Mouse (Mus musculus) limb, embryonic 14.5 days (tissue): ENCODE data around the gene Hps5. TPM values are rescaled to one million over a fixed set of nuclear protein-coding genes. Genes with fewer than 3 reads are reported as not detected.

Experiments
- ATAC-seq: fragments of 200-750 bp; cut with Nextera tagmentation; 2 replicates; pipeline ENCODE4 v1.8.0; 2017; ENCODE audit warnings: low read depth, moderate number of reproducible peaks, moderate TSS enrichment; ENCODE audit not compliant: low FRiP score
- DNase-seq: peaks from one replicate; pipeline ENCODE4 v3.0.0-alpha.2; 2015; ENCODE audit warnings: low spot score
- H3K27ac ChIP-seq: fragments of 300-500 bp; sonication (generic); replicated peaks from 2 replicates; pipeline ENCODE4 v1.5.1; 2014; ENCODE audit warnings: low read depth, mild to moderate bottlenecking, low read length, moderate library complexity, mixed read lengths
- H3K27me3 ChIP-seq: fragments of 300-500 bp; sonication (generic); 2 replicates; pipeline ENCODE4 v1.6.1; 2014; ENCODE audit warnings: low read length, mixed read lengths; ENCODE audit not compliant: control insufficient read depth, insufficient read depth
- H3K36me3 ChIP-seq: fragments of 300-500 bp; sonication (generic); 2 replicates; pipeline ENCODE4 v1.6.1; 2014; ENCODE audit warnings: mild to moderate bottlenecking, low read length, moderate library complexity, mixed read lengths; ENCODE audit not compliant: control insufficient read depth, insufficient read depth
- H3K4me1 ChIP-seq: fragments of 300-500 bp; sonication (generic); 2 replicates; pipeline ENCODE4 v1.6.1; 2014; ENCODE audit warnings: antibody characterized with exemption, low read length, mixed read lengths; ENCODE audit not compliant: control insufficient read depth, insufficient read depth
- H3K4me2 ChIP-seq: fragments of 300-500 bp; sonication (generic); replicated peaks from 2 replicates; pipeline ENCODE4 v1.6.1; 2014; ENCODE audit warnings: low read depth, mild to moderate bottlenecking, low read length, moderate library complexity; ENCODE audit not compliant: severe bottlenecking
- H3K4me3 ChIP-seq: fragments of 300-500 bp; sonication (generic); replicated peaks from 2 replicates; pipeline ENCODE4 v1.5.1; 2014; ENCODE audit warnings: low read length
- H3K9ac ChIP-seq: fragments of 300-500 bp; sonication (generic); 2 replicates; pipeline ENCODE4 v1.6.1; 2014; ENCODE audit warnings: mild to moderate bottlenecking, low read depth, low read length, moderate library complexity; ENCODE audit not compliant: severe bottlenecking
- H3K9me3 ChIP-seq: fragments of 300-500 bp; sonication (generic); 2 replicates; pipeline ENCODE4 v1.6.1; 2016; ENCODE audit warnings: low read length; ENCODE audit not compliant: control insufficient read depth
- POLR2A ChIP-seq: fragments of 200-500 bp; IDR thresholded peaks from 2 replicates; pipeline ENCODE4 v1.8.0; 2012; ENCODE audit warnings: inconsistent platforms, mild to moderate bottlenecking, moderate library complexity, borderline replicate concordance; ENCODE audit not compliant: insufficient read depth, insufficient read length; ENCODE audit errors: extremely low read depth
- WGBS: fragments of 180-500 bp; shearing (Covaris S2); extraction: QIAGEN DNeasy Blood & Tissue Kit; methylation state at CpG from one replicate; pipeline ENCODE4 v1.1.7; 2014; 5-methylcytosine and 5-hydroxymethylcytosine counted together
- polyA plus RNA-seq, 2 experiments: library from polyadenylated mRNA; depleted of rRNA in 1 of 2; stranded (reverse) in 1 of 2; unstranded in 1 of 2; fragments of >200 nt; fragmentation: Nextera tagmentation in 1 of 2; extraction: Ambion mirVana in 1 of 2; gene quantifications; 2 replicates each; pipeline versions ENCODE4 v1.2.1 to v1.2.3; 2012 to 2014

Hps5 gene
- polyA plus RNA-seq, 2 experiments = 20.6 to 34.2 TPM

- peak overlapping the region; percentile 29; the same call in 1 of the 2 replicates for H3K9ac ChIP-seq
- H3K9me3 ChIP-seq = no peaks in the 10 kb centered on the region
- peaks cover 23% of the 10 kb centered on the region for H3K4me1 ChIP-seq
- ATAC-seq (peak; percentile 28; the same call in 1 of the 2 replicates), DNase-seq (peak; percentile 49)
- TF ChIP-seq POLR2A = no peak
- no peaks in the 10 kb centered on the region for H3K36me3 ChIP-seq
- peak overlapping the region; percentile 31 for H3K4me2 ChIP-seq
- H3K27ac ChIP-seq = peak overlapping the region; percentile 62
- no peak overlapping the region for H3K4me3 ChIP-seq
- WGBS = 2% methylated on average over 9 of the region's 9 CpGs
- H3K27me3 ChIP-seq = no peaks in the 10 kb centered on the region
Measured at GRCm38 (mm10) chr7:46838104-46838671, 42.3 kb upstream of the Hps5 start.

DNA sequence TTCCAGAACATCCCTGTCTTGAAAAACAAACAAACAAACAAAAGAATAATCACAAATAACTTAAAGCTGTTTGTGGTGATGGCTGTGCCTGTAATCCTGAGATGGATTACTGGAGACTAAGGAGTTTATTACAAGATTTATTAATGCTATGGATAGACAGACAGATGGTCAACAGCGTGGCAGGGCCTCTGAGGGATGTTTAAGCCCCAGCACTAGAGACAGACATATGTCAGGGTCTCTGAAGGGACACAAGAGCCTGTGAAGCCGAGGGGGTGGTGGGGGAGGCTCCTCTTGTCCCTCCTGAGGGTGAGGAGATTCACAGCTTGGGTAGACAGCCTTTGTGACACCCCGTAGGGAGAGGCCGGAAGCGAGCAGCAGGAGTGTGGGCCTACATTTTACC is 41.2 kb upstream of the Hps5 start:
- DNase-seq (no peak), ATAC-seq (no peak)
- WGBS = 43% methylated on average over 5 of the region's 5 CpGs
- peaks cover 23% of the 10 kb centered on the region for H3K4me1 ChIP-seq
- no peaks in the 10 kb centered on the region for H3K27me3 ChIP-seq
- H3K4me3 ChIP-seq = no peak overlapping the region
- H3K9ac ChIP-seq = no peak overlapping the region
- no peak overlapping the region for H3K4me2 ChIP-seq
- H3K36me3 ChIP-seq = no peaks in the 10 kb centered on the region
- no peak for TF ChIP-seq POLR2A
- H3K27ac ChIP-seq = no peak overlapping the region
- no peaks in the 10 kb centered on the region for H3K9me3 ChIP-seq

GRCm38 (mm10) chr7:46836357-46836756 is 40.5 kb upstream of the Hps5 start:
- DNase-seq = no peak
- Histone ChIP-seq H3K9ac (no peak overlapping the region), H3K27ac (no peak overlapping the region), H3K36me3 (no peaks in the 10 kb centered on the region), H3K4me1 (peaks cover 23% of the 10 kb centered on the region), H3K27me3 (no peaks in the 10 kb centered on the region), H3K4me3 (no peak overlapping the region), H3K4me2 (no peak overlapping the region), H3K9me3 (no peaks in the 10 kb centered on the region)
- TF ChIP-seq POLR2A = no peak
- no peak for ATAC-seq
- WGBS = 78% methylated on average over 5 of the region's 5 CpGs

GRCm38 (mm10) chr7:46834994-46835610 is 39.2 kb upstream of the Hps5 start:
- no peak overlapping the region for H3K4me3 ChIP-seq
- no peak overlapping the region for H3K9ac ChIP-seq
- H3K27me3 ChIP-seq = no peaks in the 10 kb centered on the region
- H3K27ac ChIP-seq = no peak overlapping the region
- ATAC-seq (no peak), DNase-seq (no peak)
- peaks cover 23% of the 10 kb centered on the region for H3K4me1 ChIP-seq
- H3K4me2 ChIP-seq = no peak overlapping the region
- H3K9me3 ChIP-seq = no peaks in the 10 kb centered on the region
- no peaks in the 10 kb centered on the region for H3K36me3 ChIP-seq
- 42% methylated on average over 10 of the region's 14 CpGs for WGBS
- no peak for TF ChIP-seq POLR2A

GRCm38 (mm10) chr7:46833670-46834255 is 37.9 kb upstream of the Hps5 start:
- no peak for ATAC-seq
- no peak overlapping the region for H3K27ac ChIP-seq
- H3K9me3 ChIP-seq = no peaks in the 10 kb centered on the region
- peaks cover 10% of the 10 kb centered on the region for H3K4me1 ChIP-seq
- WGBS = 81% methylated on average over 7 of the region's 7 CpGs
- DNase-seq = no peak
- no peaks in the 10 kb centered on the region for H3K36me3 ChIP-seq
- H3K27me3 ChIP-seq = no peaks in the 10 kb centered on the region
- TF ChIP-seq POLR2A = no peak
- no peak overlapping the region for H3K9ac ChIP-seq
- H3K4me2 ChIP-seq = no peak overlapping the region
- no peak overlapping the region for H3K4me3 ChIP-seq
